Mouse (Mus musculus) cerebral cortex, adult 2 months (tissue): Measurements from ENCODE around the gene Wfikkn2.

Experiments
- WGBS: fragments of 180-500 bp; shearing (Covaris S2); methylation state at CpG from one replicate; pipeline ENCODE4 v1.1.7; 2018; 5-methylcytosine and 5-hydroxymethylcytosine counted together

The Wfikkn2 gene

DNA sequence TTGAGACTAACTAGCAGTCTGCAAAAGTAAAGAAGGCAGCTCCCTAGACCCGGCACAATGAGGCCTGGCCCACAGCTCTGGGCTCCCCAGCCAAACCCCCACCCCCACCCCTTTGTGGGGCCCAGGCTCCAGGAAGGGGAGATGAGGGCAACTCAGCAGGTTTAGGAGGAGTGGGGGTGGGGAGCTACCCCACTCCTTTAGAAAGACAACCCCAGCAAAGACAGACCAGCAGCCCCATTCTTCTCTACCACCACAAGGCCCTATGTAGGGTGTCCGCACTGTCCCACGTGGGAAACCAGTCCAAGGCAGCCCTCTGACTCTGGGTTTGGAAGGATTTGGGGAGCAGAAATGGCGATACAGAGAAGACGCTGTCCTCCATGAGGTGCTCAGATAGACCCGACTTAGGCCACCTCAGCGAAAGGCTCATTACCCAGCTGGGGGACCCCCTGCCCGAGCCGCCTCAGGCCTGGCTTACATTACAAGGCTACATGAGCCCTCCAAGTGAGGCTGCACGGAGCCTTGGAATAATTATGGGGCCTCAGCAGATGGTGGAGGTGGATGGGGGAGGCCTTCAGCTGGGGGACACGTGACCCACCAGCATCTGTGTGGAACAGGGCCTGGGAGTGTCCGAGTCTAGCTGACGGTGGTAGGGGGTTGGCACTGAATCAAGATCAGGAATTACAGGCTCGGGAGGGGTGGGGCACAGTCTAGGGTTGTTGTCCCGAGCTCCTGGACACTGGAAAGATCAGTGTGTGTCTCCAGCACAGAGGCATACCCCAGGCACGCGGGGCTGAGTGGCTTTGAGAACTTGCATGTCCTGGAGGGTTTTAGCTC, at the start of gene Wfikkn2:
Wfikkn2 (minus strand) TSS at position 51 of the 834 bp plus-strand sequence.
- 64% methylated on average over 17 of the region's 17 CpGs for WGBS

DNA sequence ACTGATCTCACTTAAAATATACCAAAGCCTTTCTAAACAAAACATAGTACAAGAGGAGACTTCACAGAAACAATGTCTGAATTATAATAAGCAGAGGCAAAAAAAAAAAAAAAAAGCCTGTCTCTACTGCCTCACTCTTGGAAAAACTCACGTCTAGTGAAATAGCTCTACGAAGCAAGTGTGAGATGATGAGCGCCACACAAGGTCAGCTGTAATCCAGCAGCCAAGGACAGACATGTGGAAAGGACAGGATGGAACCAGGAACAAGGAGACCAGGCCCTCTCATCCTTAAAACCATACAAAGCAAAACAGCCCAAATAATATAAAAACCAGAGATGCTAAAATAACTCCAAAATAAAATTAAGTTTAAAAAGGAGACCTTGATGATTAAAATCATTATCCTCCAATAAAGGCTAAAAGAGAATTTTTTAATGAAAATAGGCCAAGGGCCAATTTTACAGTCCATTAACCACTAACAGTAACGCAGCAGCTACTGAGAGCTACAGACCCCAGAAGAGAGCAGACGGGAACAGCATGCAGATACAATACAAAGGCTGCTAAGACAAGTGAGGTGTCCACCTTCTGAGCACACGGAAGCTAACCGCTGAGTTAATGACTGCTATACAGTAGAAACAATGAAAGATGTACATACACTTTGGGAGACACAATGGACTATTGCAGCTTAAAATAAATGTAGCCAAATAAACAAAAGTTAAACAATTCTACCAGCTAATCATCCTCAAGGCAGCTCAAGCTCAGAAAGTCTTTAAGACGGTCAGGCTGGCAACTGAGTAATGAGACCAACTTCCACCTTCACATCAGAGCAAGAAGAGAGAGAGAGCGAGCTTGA, 49.4 kb upstream of the Wfikkn2 start:
- 53% methylated on average over 9 of the region's 9 CpGs for WGBS

DNA sequence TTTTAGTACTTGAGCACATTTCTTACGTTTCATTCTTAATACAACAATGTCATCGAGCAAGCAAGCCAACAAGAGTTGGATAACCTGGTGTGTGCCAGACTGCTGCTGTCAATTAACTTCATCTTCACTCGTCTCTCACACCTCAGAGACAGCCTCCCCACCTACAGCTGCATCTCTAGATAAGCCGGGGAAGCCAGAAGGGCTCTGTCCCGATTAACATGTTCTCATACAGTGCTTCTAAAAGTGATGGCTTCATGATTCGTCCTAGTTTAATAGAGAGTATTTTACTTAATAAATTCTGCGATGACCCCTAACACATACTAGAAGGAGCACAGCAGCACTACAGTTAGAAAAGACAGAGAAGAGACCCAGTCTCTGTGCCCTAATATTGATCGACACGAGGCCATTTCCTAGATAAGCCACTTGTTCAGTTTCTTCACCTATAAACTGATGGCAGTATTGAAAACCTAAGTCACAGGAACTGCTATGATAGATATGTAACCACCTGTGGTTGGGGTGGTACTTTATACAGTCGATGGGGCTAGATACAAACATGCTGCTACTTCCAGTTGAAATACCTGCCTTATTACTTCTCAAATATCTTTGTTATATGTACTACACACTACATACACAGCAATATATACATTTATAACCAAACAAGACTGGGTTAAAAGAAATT, 44.4 kb upstream of the Wfikkn2 start:
- WGBS: 72% methylated on average over 10 of the region's 10 CpGs

DNA sequence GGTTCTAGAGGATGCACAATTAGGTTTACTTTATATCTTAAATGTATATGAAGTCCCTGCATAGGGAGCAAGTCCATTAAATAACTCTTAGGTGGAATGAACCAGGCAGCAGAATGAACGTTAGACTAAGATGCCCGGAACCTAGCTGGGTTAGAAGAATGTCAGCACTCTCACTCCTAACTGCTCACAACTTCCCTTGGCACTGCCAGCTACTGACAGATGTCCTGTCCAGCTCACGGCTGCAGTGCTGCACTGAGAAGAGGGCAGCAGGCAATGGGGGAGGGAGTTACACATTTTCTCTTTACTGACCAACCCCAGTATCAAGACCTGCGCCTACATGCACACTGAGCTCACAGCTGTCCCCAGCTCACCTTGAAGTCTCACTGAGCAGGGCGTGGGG, 41.3 kb upstream of the Wfikkn2 start:
- 67% methylated on average over 5 of the region's 5 CpGs for WGBS

DNA sequence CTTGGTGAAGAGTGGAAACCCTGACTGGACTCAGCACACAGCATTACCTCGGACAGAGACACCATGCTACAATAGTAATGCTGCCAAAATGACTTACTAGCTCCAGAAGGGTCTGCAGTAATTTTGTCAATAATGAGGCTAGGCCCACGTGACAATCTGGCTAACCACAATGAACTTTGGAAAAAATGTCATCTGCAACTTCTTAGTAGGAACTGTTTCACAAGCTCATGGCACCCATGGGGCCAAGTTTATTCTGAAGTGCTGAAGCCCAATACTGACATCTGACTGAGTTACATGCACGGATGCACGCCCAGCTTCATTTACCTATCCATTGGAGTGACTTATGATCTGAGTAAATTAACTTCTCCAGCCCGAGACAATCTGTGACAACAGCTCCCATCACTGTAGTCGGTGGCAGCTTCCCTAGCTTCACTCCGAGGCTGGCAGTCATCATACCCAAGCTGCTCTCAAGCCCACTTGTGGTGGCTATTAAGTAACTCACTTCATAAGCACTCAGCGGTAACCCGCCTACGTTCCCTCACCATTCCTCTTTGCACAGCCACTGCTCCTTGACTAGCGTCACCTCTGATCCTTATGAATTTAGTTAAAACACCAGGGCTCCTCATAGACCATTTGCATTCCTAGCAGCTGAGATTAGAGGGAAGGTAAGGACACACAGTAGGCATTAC, 40.2 kb upstream of the Wfikkn2 start:
- 71% methylated on average over 11 of the region's 11 CpGs for WGBS

DNA sequence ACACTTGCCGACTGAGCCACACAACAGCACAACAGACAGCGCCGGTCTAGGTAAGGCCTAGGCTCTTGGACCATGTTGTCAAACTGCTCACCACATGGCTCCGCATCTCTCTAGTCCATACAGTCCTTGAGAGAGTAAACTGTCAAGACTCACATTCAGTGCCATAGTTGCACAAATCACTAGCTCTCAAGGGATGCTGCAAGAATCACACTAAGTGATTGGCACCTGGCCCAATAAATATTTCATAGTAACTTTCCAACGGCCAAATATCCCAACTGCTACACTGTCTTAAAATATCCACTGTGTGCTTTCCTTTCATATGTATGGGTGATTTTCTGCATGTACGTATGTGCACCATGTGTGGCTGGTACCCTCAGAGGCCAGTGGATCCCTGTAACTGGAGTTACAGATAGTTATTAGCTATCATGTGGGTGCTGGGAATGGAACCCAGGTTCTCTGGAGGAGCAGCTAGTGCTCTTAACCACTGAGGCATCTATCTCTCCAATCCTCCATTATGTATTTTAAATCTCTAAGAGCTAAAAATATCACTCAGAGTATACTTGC, 37.8 kb upstream of the Wfikkn2 start:
- WGBS: 81% methylated on average over 6 of the region's 6 CpGs

DNA sequence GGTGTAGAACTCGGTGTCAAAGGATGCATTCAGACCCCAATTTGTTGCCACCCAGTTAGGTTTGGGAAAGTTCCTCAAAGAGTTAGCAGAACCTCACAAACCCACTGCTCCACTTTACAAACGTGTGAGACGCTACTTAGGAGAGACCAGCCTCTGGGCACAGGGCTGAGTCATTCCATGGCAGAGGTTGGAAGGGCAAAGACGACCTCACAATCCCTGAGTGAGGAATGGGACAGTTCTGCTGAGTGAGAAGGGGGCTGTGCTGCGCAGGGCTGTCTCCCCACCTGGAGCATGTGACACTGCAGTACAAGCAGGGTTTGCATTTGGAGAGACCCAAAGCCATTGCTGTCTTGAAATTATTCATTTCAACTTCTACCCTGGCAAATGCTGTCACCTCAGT, 36.5 kb upstream of the Wfikkn2 start:
- WGBS: 50% methylated on average over 5 of the region's 5 CpGs

DNA sequence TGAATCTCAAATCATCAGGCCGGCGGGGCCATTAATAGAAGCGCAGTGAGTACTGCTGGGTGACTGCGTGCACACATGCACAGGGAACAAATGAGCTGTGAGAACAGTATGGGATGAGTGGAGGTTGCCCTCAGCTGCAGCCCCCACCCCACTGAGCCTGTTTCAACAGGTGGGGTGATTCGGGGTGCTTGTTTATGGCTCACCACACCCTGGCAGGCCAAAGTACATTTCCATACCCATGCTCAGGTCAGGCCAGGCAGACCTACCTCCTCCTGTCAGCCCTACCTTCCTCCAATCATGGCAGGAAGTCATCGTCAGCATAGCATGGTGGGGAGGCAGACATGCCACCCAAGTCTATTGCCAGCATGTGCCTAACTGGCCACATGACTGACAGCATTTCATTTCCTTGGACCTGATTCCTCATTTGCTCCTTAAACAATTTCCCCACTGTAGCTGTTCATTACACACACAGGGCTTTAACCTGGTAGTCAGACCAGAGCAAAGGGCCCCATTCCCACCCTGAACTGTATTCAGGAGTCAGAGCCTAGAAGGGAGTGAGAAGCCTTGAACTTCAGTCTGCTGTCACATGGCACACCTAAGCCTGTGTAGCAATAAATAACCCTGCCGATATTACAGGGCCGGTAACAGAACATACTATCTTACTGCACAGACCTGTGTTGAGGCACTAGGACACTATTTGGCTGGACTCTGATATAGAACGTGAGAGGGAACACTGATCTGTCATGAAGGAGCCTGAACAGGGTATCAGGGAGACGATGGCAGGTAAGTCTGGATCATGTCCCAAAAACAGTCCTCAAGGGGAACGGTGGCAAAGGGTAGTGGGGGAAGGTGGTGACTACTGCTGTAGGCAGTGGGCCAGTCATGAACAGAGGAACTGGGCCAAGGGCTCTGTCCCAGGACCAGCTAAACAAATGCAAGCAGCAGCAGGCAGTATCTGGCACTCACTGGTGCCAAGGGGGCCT, 35.7 kb upstream of the Wfikkn2 start, which contains the start of gene Gm21885:
Gm21885 (plus strand) TSS at position 675 of the 983 bp plus-strand sequence.
- 62% methylated on average over 11 of the region's 11 CpGs for WGBS

DNA sequence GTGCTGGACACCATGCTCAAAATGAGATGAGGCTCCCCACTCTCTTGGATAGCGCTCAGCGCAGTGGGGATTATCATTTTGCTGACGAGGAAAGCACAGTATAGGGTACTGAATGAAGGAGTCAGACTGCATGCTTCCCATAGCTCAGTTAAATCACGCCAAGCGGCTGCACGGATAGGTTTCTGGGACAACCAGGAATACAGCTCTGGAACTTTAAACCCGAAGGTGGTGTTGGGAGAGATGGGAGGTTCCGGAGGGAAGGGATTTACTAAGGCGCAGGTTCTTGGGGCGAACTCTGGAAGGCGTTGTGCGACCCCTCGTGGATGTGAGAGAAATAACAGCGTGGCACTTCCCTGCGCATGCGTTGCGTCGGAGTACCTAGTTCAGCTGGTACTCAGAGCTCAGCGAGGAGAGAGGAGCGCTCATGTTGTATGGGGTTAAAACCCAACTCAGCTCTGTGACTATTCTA, 31.1 kb upstream of the Wfikkn2 start:
- WGBS: 6% methylated on average over 20 of the region's 20 CpGs

DNA sequence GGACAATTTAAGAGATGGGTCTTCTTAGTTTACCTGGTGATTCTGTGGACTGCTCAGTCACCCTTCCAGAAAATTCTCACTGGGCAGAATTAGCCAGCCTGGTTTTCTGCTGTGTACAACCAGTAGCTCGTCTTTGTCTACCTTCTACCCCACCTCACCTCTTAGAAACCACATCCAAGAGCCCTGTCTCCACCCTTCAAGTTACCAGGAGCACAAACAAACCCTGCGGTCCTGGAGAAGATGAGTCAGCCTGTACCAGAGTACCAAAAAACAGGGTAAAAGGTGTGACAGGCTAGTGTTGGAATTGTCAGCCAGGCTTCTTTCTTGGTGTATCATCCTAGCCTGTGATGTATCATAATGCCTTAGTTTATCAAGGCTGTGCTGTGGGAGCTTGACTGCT, 29.9 kb upstream of the Wfikkn2 start:
- whole genome bisulfite sequencing: 90% methylated on average over 2 of the region's 2 CpGs

DNA sequence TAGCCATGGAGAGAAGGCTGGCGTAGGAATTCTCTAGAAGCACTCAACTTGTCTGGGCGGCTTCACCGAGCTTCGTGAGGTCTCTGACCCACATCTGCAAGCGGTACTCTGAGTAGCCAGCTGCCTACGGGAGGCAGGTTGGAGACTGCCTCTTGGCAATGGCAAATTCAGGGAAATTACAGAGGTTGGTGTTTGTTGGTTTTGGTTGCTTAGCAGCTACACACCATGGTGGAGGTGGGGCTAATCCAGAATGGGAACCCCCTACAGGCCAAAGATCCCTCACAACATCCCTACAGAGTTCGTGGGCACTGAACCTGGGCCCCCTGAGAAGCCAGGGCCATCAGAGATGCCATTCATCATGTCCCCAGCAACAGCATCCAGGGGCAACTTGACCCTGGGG, 29.4 kb upstream of the Wfikkn2 start:
- 92% methylated on average over 7 of the region's 7 CpGs for WGBS

DNA sequence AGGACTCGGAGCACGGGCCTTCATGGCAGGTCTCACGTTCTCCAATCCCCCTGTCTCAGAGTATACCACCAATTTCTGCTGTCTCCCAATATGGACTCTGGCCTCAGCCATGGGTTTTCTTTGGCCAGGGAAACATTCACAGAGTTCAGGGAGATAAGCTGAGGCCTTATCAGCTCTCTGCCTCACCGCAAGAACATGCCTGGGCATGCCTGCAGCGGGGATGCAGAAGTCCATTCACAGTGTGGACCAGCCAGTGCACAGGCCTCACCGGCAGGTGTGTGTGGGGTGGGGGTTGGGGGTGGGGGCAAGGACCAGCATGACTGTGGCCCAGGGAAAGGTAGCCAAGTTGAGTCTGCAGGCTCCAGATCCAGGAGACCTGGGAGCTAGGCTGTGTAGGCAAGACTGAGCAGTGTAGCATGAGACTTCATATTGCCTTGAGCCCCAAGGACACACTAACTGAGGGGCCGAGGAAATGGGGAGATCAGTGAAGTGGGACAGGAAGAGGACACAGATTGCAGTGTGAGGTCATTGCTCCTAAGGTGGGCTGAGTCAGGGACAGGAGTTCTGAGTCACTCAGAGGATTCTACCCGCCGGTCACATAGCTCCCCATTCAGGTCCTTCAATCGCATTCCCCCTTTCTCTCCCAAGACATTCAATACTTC, 28.5 kb upstream of the Wfikkn2 start:
- WGBS: 93% methylated on average over 10 of the region's 10 CpGs

DNA sequence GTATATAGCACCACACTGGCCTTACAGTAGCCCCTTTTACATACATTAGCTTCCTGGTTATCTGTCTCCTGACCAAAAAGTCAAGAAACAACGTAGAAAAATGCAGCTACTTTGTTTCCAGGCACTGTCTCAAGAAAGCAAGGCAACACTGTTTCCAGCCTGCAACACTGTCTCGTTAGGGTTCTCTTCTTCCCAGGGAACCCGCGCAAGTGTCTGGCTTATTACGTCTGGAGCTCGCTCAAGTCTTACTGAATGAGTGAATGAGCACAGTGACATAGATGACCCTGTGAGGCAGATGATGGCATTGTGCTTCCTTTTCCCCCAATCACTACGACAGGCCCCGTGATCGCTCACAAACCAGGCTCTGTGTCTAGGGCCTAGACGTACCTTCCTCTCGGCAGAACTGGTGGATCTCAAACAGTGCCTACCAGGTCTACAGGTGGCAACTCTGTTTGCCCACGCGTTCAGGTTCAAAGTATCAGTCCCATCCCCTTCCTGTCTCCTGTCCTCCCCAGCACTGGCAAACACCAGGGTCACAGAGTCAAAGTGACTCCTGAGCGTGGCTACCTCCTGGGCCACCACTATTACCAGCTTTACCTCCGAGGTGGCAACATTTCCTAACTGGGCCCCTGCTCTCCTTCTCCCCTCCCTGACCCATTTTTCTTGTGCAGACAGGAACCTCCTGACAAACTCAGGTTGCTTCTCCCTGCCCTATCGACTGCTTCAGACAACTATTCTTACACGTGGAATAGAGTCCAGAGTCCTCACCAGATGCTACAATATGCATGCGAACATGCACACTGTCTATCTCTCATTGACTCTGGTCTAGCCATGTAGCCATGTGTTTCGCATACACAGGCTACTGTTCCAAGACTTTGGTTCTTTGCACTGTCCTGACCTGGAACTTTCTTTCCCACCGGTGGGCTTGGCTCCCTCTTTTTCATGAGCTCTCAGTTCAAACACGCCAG, 27.4 kb upstream of the Wfikkn2 start:
- 90% methylated on average over 21 of the region's 21 CpGs for WGBS

DNA sequence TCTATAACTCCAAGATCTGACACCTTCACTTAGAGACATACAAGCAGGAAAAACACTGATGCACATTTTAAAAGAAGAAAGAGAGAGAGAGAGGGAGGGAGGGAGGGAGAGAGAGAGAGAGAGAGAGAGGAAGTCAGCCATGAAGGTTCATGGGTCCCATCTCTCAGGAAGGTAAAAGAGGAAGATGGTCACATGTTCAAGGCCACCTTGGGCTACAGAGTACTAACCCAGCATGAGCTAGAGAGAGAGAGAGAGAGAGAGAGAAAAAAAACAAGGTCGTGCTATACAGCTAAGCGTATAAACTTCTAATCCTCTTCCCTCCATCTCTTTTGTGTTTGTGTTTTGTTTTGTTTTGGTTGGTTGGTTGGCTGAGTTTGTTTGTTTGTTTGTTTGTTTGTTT, 25.2 kb upstream of the Wfikkn2 start:
- 95% methylated on average over 2 of the region's 2 CpGs for WGBS

DNA sequence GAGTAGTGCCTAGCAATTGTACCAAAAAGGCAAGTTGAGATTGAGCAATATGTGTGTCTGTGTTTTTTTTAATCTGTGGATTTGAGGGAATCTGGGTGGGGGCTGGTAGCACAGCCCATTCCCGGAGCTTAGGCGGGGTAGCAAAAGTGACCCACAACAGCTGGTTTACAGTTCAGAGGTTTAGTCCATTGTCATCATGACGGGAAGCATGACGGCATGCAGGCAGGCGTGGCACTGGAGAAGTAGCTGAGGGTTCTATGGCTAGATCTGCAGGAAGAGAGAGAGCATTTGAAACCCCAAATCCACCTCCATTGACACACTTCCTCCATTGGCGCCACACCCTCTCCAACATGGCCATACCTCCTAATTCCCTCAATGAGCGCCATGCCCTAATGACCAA, 24.1 kb upstream of the Wfikkn2 start:
- WGBS: 93% methylated on average over 7 of the region's 7 CpGs

DNA sequence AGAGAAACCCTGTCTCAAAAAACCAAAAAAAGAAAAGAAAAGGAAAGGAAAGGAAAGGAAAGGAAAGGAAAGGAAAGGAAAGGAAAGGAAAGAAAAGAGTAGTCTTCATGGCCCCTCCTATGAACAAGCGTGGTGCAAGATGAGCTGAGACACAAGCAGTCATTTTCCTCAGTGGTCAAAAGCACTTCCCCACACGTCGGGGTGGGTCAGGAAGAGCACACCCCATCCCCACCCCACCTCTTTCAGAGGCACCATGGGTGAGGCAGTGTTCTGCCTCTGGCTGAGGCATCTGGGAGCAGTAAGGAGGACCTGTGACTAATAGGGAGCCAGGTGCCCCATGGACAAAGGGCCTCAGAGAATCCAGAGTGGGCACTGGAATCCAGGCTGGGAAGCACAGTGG, 20.4 kb upstream of the Wfikkn2 start:
- 78% methylated on average over 3 of the region's 3 CpGs for WGBS

DNA sequence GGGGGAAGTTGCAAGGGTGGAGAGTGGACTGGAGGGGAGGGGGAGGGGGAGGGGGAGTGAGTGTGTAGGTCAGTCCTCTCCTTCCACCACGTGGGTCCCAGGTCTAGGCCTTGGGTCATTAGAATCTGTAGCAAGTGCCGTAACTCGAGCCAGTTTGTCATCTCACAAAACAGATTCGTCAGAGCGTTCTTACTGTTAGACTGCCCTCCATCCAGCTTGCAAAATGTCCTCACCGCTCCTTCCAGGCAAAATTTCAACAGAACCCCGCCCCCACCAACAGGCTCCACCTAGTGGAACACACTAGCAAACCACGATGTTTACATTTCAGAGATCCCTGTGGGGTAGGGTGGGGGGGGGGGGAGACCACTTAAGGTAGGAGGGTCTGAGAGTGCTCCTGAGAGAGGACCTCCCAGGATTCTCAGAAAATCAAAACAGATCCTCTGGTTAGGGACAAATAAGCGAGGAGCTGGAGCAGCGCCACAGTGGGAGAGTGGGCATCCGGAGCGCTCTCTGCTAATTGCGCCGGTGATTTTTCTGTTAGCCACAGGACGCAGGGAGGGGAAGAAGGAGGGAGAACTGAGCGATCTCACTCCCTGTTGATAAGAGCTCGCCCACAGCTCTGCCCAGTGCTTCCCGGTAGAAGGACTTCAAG, 19.5 kb upstream of the Wfikkn2 start:
- 5% methylated on average over 18 of the region's 18 CpGs for WGBS
